Mouse (Mus musculus) embryonic facial prominence, embryonic 13.5 days (tissue): ENCODE measurements around the gene Cdk14. TPM values are rescaled to one million over a fixed set of nuclear protein-coding genes. Genes with fewer than 3 reads are reported as not detected.

Experiments used
- ATAC-seq: fragments of 200-750 bp; cut with Nextera tagmentation; 2 replicates; pipeline ENCODE4 v1.8.0; 2017; ENCODE audit warnings: low read depth; ENCODE audit not compliant: insufficient number of reproducible peaks, insufficient read depth, low FRiP score, low TSS enrichment
- H3K27ac ChIP-seq: fragments of 300-500 bp; sonication (generic); 2 replicates; pipeline ENCODE4 v1.5.1; 2015; ENCODE audit warnings: moderate library complexity, mild to moderate bottlenecking, inconsistent platforms
- H3K27me3 ChIP-seq: fragments of 300-500 bp; sonication (generic); 2 replicates; pipeline ENCODE4 v1.6.1; 2015; ENCODE audit warnings: mild to moderate bottlenecking, inconsistent platforms
- H3K36me3 ChIP-seq: fragments of 300-500 bp; sonication (generic); 2 replicates; pipeline ENCODE4 v1.6.1; 2015; ENCODE audit warnings: mild to moderate bottlenecking, inconsistent platforms
- H3K4me1 ChIP-seq: fragments of 300-500 bp; sonication (generic); 2 replicates; pipeline ENCODE4 v1.6.1; 2015; ENCODE audit warnings: inconsistent platforms
- H3K4me2 ChIP-seq: fragments of 300-500 bp; sonication (generic); 2 replicates; pipeline ENCODE4 v1.6.1; 2015; ENCODE audit warnings: moderate library complexity, mild to moderate bottlenecking, inconsistent platforms
- H3K4me3 ChIP-seq: fragments of 300-500 bp; sonication (generic); 2 replicates; pipeline ENCODE4 v1.5.1; 2015; ENCODE audit warnings: mild to moderate bottlenecking, inconsistent platforms
- H3K9ac ChIP-seq: fragments of 300-500 bp; sonication (generic); 2 replicates; pipeline ENCODE4 v1.6.1; 2015; ENCODE audit warnings: mild to moderate bottlenecking, inconsistent platforms
- H3K9me3 ChIP-seq: fragments of 300-500 bp; sonication (generic); 2 replicates; pipeline ENCODE4 v1.6.1; 2016; ENCODE audit warnings: inconsistent platforms
- WGBS: fragments of 180-500 bp; shearing (Covaris S2); methylation state at CpG from one replicate; pipeline ENCODE4 v1.1.7; 2015; ENCODE audit warnings: mixed read lengths; 5-methylcytosine and 5-hydroxymethylcytosine counted together
- polyA plus RNA-seq: library from polyadenylated mRNA; unstranded; fragments of >200 nt; fragmentation: Nextera tagmentation; extraction: Ambion mirVana; gene quantifications from 2 replicates; pipeline ENCODE4 v1.2.1, GENCODE M21; 2015

Cdk14 gene
- polyA plus RNA-seq, 1 experiment from 2014 or later, result 24.5 TPM

DNA sequence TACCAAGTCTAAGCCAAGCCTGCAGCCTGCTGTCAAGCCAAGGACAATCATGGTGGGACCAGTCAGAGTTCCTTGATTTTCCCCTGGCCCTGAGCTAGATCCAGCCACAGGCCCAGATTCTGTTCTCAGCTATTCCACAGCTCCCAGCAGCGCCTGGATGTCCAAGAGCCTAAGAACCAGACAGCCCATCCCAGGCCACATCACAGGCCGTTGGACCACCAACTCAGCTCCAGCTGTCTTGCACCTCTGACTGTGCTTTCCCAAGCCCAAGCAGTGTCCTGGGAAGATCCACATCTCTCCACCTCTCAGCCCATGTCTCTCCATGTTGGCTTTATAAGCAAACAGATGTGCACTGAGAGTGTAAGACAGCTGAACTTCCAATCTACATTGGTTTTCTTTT lies 114.8 kb downstream of the Cdk14 start:
- H3K27me3 ChIP-seq, result no peaks in the 10 kb centered on the region
- WGBS, result 93% methylated on average over 2 of the region's 2 CpGs
- H3K27ac ChIP-seq, result no peak overlapping the region
- H3K9ac ChIP-seq, result no peak overlapping the region
- H3K4me3 ChIP-seq, result no peak overlapping the region
- peaks cover 4% of the 10 kb centered on the region; the same call in 1 of the 2 replicates for H3K36me3 ChIP-seq
- H3K4me1 ChIP-seq, result no peaks in the 10 kb centered on the region
- ATAC-seq, result no peak
- no peak overlapping the region for H3K4me2 ChIP-seq
- H3K9me3 ChIP-seq, result no peaks in the 10 kb centered on the region

DNA sequence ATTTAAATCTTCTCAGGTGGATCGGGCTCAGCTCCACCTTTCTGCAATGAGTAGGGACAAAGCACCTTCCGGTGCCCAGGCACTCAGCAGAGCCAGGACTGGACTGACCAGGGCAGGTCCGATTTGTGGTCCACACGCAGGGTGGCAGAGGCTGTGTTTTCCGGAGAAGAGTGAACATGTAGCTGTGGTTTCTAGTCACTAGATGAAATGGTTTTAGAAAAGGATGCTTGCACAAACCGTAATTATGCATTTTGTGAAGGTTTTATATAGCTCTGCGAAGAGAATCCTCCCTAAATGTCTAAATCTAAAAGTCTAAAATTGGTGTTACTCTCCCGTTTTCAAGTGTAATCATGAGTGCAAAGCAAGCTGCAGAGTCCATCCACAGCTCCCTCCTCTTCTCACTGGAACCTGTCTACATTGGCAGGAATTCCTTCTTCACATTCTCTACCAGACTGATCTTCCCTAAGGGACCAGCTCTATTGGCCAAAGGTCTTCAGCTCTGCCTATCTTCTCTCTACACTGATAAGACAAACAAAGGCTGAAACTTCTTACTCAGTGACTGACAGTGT lies 116.9 kb downstream of the Cdk14 start:
- H3K4me2 ChIP-seq, result no peak overlapping the region
- H3K4me3 ChIP-seq, result no peak overlapping the region
- WGBS, result 90% methylated on average over 8 of the region's 8 CpGs
- H3K36me3 ChIP-seq, result peaks cover 3% of the 10 kb centered on the region; the same call in 1 of the 2 replicates
- H3K27ac ChIP-seq, result no peak overlapping the region
- H3K4me1 ChIP-seq, result no peaks in the 10 kb centered on the region
- H3K9ac ChIP-seq, result no peak overlapping the region
- ATAC-seq, result no peak
- H3K27me3 ChIP-seq, result no peaks in the 10 kb centered on the region
- no peaks in the 10 kb centered on the region for H3K9me3 ChIP-seq

DNA sequence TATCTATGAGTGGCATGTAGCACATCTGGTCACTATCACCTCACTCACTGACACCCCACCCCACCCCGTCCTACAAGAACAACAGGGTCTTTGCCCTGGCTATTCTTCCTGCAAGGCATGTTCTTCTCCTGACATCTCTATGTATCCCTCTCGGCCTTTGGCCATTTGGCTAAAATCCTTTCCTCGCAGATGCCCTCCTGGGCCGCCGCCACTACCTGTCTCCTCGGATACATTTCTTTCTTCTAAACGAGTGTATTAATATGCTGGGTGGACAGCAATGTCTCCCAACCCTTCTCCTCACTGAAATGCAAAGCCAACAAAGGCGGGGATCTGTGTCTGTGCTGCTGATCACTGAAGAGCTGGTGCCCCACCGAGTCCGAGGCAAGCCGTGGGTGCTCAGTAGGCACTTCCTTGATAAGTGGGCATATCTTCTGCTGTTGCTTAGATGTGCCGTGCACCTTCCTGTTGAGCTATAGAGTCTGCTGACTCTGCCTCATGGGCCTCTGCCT lies 118.5 kb downstream of the Cdk14 start:
- Histone ChIP-seq H3K9me3 (no peaks in the 10 kb centered on the region), H3K4me2 (no peak overlapping the region), H3K4me3 (no peak overlapping the region), H3K27ac (no peak overlapping the region), H3K36me3 (no peaks in the 10 kb centered on the region), H3K27me3 (no peaks in the 10 kb centered on the region), H3K9ac (no peak overlapping the region), H3K4me1 (no peaks in the 10 kb centered on the region)
- 84% methylated on average over 12 of the region's 12 CpGs for WGBS
- ATAC-seq, result no peak

DNA sequence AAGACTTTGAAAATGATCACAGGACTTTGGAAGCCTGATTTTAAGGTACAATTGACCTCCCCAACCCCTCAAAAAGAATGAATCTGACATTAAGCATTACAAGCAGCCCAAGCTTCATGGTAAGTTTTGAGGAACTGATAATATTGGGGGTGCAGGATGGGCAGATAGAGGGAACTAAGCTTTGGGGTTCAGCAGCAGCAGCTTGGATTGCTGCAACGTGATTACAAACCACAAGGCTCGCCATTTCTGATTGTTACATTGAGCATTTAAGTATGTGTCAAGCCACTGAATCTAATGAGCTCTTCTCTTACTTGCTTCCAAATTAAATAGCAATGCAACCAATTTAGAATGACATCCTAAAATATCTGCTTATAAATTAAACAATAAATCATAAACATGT lies 119.1 kb downstream of the Cdk14 start:
- Histone ChIP-seq H3K27ac (no peak overlapping the region), H3K27me3 (no peaks in the 10 kb centered on the region), H3K9me3 (no peaks in the 10 kb centered on the region), H3K4me2 (no peak overlapping the region), H3K4me1 (no peaks in the 10 kb centered on the region), H3K36me3 (no peaks in the 10 kb centered on the region), H3K9ac (no peak overlapping the region), H3K4me3 (no peak overlapping the region)
- no peak for ATAC-seq
- 61% methylated on average over 2 of the region's 2 CpGs for WGBS

DNA sequence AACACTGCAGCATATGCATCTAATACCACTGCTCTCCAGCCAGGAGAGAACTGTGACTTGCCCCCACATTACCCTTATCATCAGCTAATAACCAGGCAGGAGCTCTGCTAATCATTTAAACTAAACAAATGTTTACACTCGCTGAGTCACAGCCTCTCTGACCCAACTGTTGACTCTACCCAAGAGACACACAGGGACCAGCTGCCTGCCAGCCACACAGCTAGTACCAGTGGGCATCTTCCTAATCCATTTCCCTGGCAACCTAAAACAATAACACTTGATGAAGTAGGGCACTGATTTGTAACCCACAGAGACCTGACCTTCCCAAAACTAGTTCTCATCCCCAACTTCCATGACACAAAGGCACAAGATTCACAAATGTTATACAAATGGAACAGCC lies 119.8 kb downstream of the Cdk14 start:
- Histone ChIP-seq H3K4me2 (no peak overlapping the region), H3K27ac (no peak overlapping the region), H3K9ac (no peak overlapping the region), H3K36me3 (no peaks in the 10 kb centered on the region), H3K4me1 (no peaks in the 10 kb centered on the region), H3K27me3 (no peaks in the 10 kb centered on the region), H3K4me3 (no peak overlapping the region), H3K9me3 (no peaks in the 10 kb centered on the region)
- WGBS, result 79% methylated on average over 1 of the region's 1 CpGs
- ATAC-seq, result no peak

DNA sequence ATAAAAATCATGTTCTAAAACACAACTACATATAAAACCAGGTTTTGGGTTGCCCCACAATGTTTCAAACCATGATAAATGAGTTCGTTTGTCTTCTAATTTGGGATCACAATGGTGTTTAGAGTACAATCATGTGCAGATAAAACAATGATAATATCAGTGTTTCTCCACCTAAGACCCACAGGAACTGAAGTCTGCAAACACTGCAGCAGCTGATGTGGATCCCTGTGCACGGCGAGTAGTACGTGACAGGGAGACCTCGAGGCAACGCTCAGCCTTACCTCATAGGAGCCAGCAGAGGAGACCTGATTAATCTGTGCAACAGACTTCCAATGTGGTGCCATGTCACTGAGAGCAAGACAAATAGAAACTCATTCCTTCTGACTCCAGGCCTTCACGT lies 122.9 kb downstream of the Cdk14 start:
- Histone ChIP-seq H3K9me3 (no peaks in the 10 kb centered on the region), H3K27ac (no peak overlapping the region), H3K36me3 (no peaks in the 10 kb centered on the region), H3K4me1 (no peaks in the 10 kb centered on the region), H3K27me3 (no peaks in the 10 kb centered on the region), H3K9ac (no peak overlapping the region), H3K4me3 (no peak overlapping the region), H3K4me2 (no peak overlapping the region)
- ATAC-seq, result no peak
- 82% methylated on average over 7 of the region's 7 CpGs for WGBS

DNA sequence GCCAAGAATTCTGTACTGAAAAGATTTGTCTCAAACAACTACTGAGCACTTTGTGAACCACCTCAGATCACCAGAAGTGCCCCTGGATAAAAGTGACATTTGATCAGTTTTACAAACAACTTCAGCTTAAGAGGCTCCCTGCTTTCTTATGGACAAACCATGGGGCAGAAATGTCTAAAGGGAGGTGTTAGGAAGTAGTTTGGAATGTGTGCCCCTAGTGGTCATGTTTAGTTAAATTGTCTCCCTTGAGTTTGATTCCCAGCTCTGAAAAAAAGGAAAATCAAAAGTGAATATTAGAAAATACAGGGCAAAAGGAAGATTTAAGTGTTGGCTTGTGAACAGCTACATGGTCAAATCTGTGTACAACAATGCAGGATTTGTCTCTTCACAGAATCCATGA lies 123.3 kb downstream of the Cdk14 start:
- ATAC-seq, result no peak
- Histone ChIP-seq H3K9me3 (no peaks in the 10 kb centered on the region), H3K4me1 (no peaks in the 10 kb centered on the region)

DNA sequence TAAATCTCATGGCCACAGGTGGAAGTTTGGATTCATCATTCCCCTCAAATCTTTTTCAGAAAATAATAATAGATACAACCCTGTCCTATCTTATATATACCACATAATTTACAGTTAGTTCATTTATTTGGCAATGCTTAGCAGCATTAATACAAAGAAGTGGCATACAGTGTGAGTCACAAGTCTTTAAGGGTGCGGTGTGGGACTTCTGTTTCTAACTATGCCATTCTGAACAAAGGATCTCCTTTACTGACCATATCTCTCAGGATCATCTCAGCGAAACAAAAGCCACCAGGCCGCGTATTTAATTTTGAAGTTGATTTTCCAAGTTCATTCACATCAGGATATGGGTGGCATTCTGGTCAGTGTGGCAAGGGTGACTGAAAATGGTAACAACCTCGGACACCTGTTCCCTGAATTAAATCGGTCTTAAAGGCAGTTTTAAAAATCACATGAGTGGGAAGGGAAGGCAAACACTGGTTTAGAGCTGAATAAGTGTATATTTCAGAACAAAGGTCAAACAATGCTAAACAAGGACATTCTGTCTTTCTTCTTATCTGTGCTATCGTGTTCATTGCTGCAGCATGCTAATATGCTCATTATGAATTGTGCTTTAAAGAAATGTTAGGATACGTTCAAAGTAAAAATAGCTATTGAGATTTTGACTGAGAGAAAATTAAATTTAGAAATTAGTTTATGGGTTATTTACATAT lies 127.1 kb downstream of the Cdk14 start:
- Histone ChIP-seq H3K27ac (no peak overlapping the region), H3K4me3 (no peak overlapping the region), H3K9me3 (no peaks in the 10 kb centered on the region), H3K27me3 (no peaks in the 10 kb centered on the region), H3K9ac (no peak overlapping the region), H3K4me2 (no peak overlapping the region), H3K36me3 (no peaks in the 10 kb centered on the region), H3K4me1 (peaks cover 4% of the 10 kb centered on the region; the same call in 1 of the 2 replicates)
- ATAC-seq, result no peak
- 86% methylated on average over 8 of the region's 8 CpGs for WGBS

More for the DNA sequence above, 123.3 kb downstream of the Cdk14 start:
- Histone ChIP-seq H3K9ac (no peak overlapping the region), H3K27me3 (no peaks in the 10 kb centered on the region), H3K4me3 (no peak overlapping the region), H3K36me3 (no peaks in the 10 kb centered on the region), H3K27ac (no peak overlapping the region), H3K4me2 (no peak overlapping the region)

DNA sequence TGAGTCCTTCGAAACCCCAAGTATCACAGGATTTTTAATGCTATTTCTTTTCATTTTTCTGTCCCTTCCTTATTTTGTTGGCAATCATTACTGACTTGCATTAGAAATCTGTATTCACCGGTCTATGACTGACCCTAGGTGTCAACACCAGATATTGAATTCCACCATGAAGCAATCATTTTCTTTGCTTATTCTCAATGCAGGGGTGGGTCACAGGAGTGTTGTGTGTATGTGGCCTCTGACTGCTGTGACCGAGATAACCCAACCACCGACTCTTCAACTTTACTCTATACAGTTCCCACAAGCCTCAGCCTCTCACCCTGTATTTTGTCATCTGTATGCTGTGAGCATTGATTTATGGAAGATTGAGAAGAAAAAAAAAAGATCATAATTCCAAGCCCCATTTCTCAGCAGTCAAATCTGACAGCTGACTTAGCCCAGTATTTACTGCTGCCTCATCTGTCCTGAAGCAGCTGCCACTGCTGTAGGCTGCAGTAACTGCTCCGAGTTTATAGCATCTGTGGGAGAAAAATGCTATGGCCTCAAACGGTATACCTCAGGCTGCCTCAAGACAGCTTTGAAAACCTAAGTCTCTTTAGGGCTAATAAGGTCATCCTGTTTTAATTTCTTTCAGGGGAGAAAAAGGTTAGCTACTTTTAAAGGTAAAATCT lies 128.7 kb downstream of the Cdk14 start:
- Histone ChIP-seq H3K4me2 (no peak overlapping the region), H3K27me3 (no peaks in the 10 kb centered on the region), H3K9me3 (no peaks in the 10 kb centered on the region), H3K27ac (no peak overlapping the region), H3K4me3 (no peak overlapping the region), H3K9ac (no peak overlapping the region), H3K36me3 (no peaks in the 10 kb centered on the region), H3K4me1 (peaks cover 4% of the 10 kb centered on the region; the same call in 1 of the 2 replicates)
- whole genome bisulfite sequencing, result 68% methylated on average over 6 of the region's 6 CpGs
- no peak for ATAC-seq

DNA sequence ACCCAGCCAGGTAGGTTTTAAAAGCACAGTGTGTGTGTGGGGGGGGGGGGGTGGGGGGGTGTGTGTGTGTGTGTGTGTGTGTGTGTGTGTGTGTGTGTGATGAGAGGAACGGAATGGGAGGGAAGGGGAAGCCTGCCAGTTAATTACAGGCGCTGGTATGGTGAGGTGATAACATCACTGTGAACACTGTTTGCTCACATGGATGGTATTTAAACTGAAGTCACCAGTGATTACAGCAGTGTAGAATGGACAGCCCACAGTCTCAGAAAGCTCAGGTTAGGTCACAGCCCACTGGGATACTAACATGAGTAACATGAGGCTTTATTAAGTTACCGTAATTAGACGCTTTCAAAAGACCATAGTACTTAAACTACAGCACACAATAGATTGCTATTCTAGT lies 129.4 kb downstream of the Cdk14 start:
- WGBS, result 55% methylated on average over 4 of the region's 4 CpGs
- H3K36me3 ChIP-seq, result no peaks in the 10 kb centered on the region
- ATAC-seq, result no peak

DNA sequence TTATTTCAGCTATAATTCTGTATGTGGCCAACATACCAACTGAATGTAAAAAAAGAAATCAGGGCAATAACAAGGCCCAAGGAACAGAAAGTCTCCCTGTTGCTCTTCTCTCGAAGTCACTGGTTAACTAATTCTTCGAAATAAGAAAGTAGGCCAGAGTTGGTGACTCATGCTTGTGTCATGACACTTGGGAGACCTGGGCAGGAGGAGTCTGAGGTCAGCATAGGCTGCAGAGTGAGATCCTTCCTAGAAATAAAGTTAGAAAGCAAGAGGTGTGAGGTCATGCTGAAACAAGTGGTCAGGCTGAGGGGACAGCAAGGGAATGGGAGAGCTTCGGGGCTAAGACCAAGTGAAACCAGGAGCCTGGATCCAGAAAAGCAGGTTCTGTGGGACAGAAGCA lies 134.2 kb downstream of the Cdk14 start:
- no peaks in the 10 kb centered on the region for H3K36me3 ChIP-seq
- H3K27me3 ChIP-seq, result no peaks in the 10 kb centered on the region
- H3K9me3 ChIP-seq, result no peaks in the 10 kb centered on the region
- no peak overlapping the region for H3K4me2 ChIP-seq
- no peak overlapping the region for H3K9ac ChIP-seq
- 81% methylated on average over 3 of the region's 3 CpGs for WGBS
- peaks cover 7% of the 10 kb centered on the region; the same call in 1 of the 2 replicates for H3K4me1 ChIP-seq
- H3K4me3 ChIP-seq, result no peak overlapping the region
- no peak for ATAC-seq
- no peak overlapping the region for H3K27ac ChIP-seq

More for the DNA sequence above, 129.4 kb downstream of the Cdk14 start:
- Histone ChIP-seq H3K9me3 (no peaks in the 10 kb centered on the region), H3K4me3 (no peak overlapping the region), H3K27me3 (no peaks in the 10 kb centered on the region), H3K9ac (no peak overlapping the region), H3K4me2 (no peak overlapping the region), H3K4me1 (peaks cover 4% of the 10 kb centered on the region; the same call in 1 of the 2 replicates), H3K27ac (no peak overlapping the region)

DNA sequence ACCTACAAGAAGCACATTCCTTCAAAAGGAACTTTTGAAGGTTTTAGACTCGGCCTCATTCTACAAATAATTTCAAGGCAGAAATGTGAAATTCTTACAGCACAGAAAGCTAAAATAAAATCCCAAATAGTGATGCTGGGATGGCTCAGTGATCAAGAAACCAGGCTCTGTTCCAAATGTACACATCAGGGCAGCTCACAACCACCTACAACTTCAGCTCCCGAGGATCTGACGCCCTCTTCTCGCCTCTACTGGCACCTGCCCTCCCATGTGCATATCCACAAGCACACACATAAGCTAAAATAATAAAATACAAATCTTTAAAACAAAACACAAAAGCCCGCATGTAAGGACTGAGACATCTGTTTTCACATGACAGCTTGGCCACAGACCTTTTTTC lies 135.6 kb downstream of the Cdk14 start:
- H3K4me2 ChIP-seq, result no peak overlapping the region
- H3K4me1 ChIP-seq, result 0 out of 2 replicates have a peak, but pooled peaks cover 3% of the 10 kb centered on the region
- no peak overlapping the region for H3K9ac ChIP-seq
- no peaks in the 10 kb centered on the region for H3K9me3 ChIP-seq
- H3K36me3 ChIP-seq, result no peaks in the 10 kb centered on the region
- WGBS, result 85% methylated on average over 5 of the region's 5 CpGs
- no peak overlapping the region for H3K27ac ChIP-seq
- no peak for ATAC-seq
- no peak overlapping the region for H3K4me3 ChIP-seq
- H3K27me3 ChIP-seq, result no peaks in the 10 kb centered on the region
